Mouse (Mus musculus) ES-Bruce4 (cell line): ENCODE data around the gene Erbb4. TPM values are rescaled to one million over a fixed set of nuclear protein-coding genes. Genes with fewer than 3 reads are reported as not detected.

Experiments
- H3K27ac ChIP-seq: 2 replicates; pipeline ENCODE4 v1.5.1; 2012; ENCODE audit warnings: low read length, inconsistent platforms; ENCODE audit not compliant: insufficient read depth
- H3K27me3 ChIP-seq: 2 replicates; pipeline ENCODE4 v1.6.1; 2012; ENCODE audit warnings: mild to moderate bottlenecking, low read length, inconsistent platforms; ENCODE audit not compliant: control insufficient read depth, poor library complexity, insufficient read depth, severe bottlenecking
- H3K36me3 ChIP-seq: 2 replicates; pipeline ENCODE4 v1.6.1; 2012; ENCODE audit warnings: inconsistent platforms, mild to moderate bottlenecking, low read length, moderate library complexity; ENCODE audit not compliant: control insufficient read depth, poor library complexity, insufficient read depth, severe bottlenecking
- H3K4me1 ChIP-seq: one replicate; pipeline ENCODE4 v1.8.1; 2011; ENCODE audit warnings: low read length; ENCODE audit not compliant: control insufficient read depth, insufficient read depth
- H3K4me3 ChIP-seq: 2 replicates; pipeline ENCODE4 v1.5.1; 2011; ENCODE audit warnings: low read depth, mild to moderate bottlenecking, low read length
- H3K9ac ChIP-seq: 2 replicates; pipeline ENCODE4 v1.6.1; 2012; ENCODE audit warnings: low read depth, mild to moderate bottlenecking, inconsistent platforms; ENCODE audit not compliant: poor library complexity, severe bottlenecking
- H3K9me3 ChIP-seq: replicated peaks from 2 replicates; pipeline ENCODE4 v1.6.1; 2012; ENCODE audit warnings: mild to moderate bottlenecking, low read length, inconsistent platforms; ENCODE audit not compliant: control insufficient read depth, poor library complexity, insufficient read depth, severe bottlenecking
- CTCF ChIP-seq: IDR thresholded peaks from one replicate; pipeline ENCODE4 v1.8.1; 2011; ENCODE audit warnings: low read depth, low read length
- EP300 ChIP-seq: IDR thresholded peaks from 2 replicates; pipeline ENCODE4 v1.6.1; 2011; ENCODE audit warnings: low read depth, low read length; ENCODE audit not compliant: insufficient read depth
- POLR2A ChIP-seq: IDR thresholded peaks from one replicate; pipeline ENCODE4 v1.8.1; 2011; ENCODE audit warnings: low read length; ENCODE audit not compliant: insufficient read depth
- polyA plus RNA-seq: library from polyadenylated mRNA; stranded (reverse); fragments of >200 nt; gene quantifications from 2 replicates; pipeline ENCODE4 v1.2.4, GENCODE M21; 2011; ENCODE audit warnings: low read depth; ENCODE audit not compliant: missing spikeins, insufficient read depth, insufficient read length

The Erbb4 gene
- 0.88 and 0.90 TPM in 2 replicates for polyA plus RNA-seq

DNA sequence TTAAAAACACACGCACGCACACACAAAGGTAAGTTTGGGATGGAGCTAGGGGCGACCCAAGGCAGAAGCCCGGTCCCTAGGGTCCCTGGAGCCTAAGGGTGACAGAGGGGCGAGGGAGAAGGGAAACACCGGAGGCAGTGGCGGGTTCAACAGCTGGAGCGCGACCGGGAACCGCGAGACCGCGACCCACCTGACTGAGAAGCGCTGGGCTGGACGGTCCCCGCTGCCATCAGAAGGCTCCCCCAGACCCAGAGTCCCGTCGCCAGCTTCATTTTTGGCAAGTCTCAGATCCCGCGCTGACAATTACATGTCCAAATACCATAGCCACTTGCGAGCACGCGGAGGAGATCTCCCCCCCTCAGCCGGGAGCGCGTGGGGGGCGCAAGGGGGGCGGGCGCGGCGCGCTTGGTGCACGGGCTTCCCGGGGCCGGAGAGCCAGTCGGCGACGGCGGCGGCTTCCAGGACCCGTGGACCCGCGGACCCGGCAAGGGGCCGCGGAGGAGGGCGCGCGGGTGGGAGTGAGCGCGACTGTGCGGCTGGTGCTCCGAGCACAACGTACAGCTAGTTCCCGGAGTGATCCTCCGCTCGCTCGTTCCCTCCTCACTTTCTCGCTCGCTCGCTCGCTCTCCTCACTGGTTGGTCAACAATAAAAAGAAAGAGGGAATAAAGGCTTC, at the start of gene Erbb4:
Gene Erbb4, minus strand, starts transcription at position 575 of the 674 bp plus-strand sequence.
- Histone ChIP-seq H3K4me1 (no peaks in the 10 kb centered on the region), H3K9ac (peak within 1 kb of the TSS; percentile 60; the same call in 1 of the 2 replicates), H3K36me3 (no peaks in the 10 kb centered on the region), H3K4me3 (peak within 1 kb of the TSS; percentile 75), H3K27ac (no peak within 1 kb of the TSS), H3K9me3 (no peaks in the 10 kb centered on the region), H3K27me3 (peaks cover 16% of the 10 kb centered on the region)
- no peak for TF ChIP-seq POLR2A
- TF ChIP-seq EP300 = no peak
- no peak for TF ChIP-seq CTCF

DNA sequence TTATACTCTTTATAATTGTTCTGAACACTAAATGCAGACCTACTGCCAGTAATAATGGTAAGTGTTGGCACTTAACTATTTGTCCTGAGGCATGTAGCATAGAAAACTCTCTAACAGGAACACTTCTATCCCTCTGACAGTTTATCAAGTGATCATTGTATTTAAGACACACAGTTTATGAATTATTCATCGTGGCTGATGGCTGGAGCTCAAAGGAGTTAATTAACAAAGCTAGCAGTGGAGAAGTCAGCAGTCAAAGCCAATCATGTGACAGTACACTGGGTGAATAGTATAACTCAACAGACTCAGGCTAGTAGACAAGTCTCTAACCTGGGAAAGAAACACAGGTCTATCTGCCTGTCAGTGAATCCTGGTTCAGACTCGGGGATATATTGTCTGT, 49.5 kb upstream of the Erbb4 start:
- no peaks in the 10 kb centered on the region for H3K9me3 ChIP-seq
- H3K4me3 ChIP-seq = no peak overlapping the region
- H3K27ac ChIP-seq = no peak overlapping the region
- TF ChIP-seq EP300 = no peak
- no peak for TF ChIP-seq POLR2A
- TF ChIP-seq CTCF = no peak
- H3K4me1 ChIP-seq = no peaks in the 10 kb centered on the region
- H3K9ac ChIP-seq = no peak overlapping the region
- H3K36me3 ChIP-seq = no peaks in the 10 kb centered on the region
- H3K27me3 ChIP-seq = no peaks in the 10 kb centered on the region

- Histone ChIP-seq H3K27ac (no peak overlapping the region), H3K4me1 (no peaks in the 10 kb centered on the region), H3K4me3 (no peak overlapping the region), H3K9ac (no peak overlapping the region), H3K9me3 (no peaks in the 10 kb centered on the region), H3K36me3 (no peaks in the 10 kb centered on the region), H3K27me3 (no peaks in the 10 kb centered on the region)
- TF ChIP-seq CTCF (no peak), EP300 (no peak), POLR2A (no peak)
Measured at GRCm38 (mm10) chr1:69141341-69141740, 33.5 kb upstream of the Erbb4 start.

DNA sequence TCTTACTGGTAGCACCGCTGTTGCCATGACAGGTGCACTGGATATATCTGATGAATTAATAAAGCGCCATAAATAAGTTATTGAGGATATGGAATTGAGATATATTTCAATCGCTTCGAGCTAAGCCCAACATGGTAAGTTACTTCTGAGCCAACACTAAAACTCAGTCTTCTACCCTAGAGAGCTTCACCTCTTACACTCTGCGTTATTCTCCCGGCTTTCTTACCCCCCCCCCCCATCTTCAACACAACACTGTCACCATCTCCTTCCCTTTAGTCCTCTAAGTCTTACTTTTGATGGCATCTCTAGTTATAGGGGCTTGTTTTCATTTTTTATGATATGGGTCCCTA, 31.6 kb upstream of the Erbb4 start:
- TF ChIP-seq POLR2A (no peak), EP300 (no peak), CTCF (no peak)
- Histone ChIP-seq H3K27ac (no peak overlapping the region), H3K27me3 (no peaks in the 10 kb centered on the region), H3K36me3 (no peaks in the 10 kb centered on the region), H3K4me3 (no peak overlapping the region), H3K9ac (no peak overlapping the region), H3K9me3 (no peaks in the 10 kb centered on the region), H3K4me1 (no peaks in the 10 kb centered on the region)

- H3K27ac ChIP-seq = no peak overlapping the region
- no peak overlapping the region for H3K9ac ChIP-seq
- TF ChIP-seq CTCF (no peak), POLR2A (no peak), EP300 (no peak)
Measured at GRCm38 (mm10) chr1:69138856-69139518, 31.1 kb upstream of the Erbb4 start.

DNA sequence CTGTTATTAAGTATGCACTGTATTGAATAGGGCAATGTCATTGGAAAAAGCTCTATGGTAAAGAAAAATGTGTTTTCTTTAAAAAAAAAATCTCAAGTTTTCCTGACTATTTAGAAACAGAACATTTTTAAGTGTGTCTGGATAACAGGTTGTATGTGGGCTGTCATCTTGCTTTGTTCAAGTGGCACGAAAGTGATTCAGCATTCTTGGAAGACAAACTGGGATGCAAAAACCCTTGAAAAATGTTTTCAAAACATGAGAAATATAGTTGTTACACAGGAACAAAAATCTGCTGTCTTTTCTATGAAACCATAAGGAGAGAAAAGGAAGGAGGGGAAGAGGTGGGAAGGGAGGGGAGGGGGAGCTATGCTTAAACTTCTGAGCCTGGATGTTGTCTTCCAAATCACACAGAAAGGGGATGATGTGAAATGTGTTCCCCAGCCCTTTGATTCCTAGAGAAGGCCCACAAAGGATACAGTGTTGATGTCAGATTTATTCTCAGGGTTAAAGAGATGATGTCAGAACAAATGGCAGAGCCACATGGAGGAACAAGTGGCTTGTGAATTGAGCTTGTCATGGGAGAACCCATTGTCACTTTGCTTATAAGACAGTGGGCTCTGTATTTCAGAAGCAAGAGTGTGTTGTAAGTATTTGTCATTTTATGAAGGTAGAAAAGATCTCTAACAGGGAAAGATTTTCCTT, 16.4 kb upstream of the Erbb4 start:
- TF ChIP-seq CTCF = no peak
- no peak for TF ChIP-seq POLR2A
- TF ChIP-seq EP300 = no peak
- Histone ChIP-seq H3K36me3 (no peaks in the 10 kb centered on the region), H3K4me1 (no peaks in the 10 kb centered on the region), H3K4me3 (no peak overlapping the region), H3K9ac (no peak overlapping the region), H3K9me3 (no peaks in the 10 kb centered on the region), H3K27ac (no peak overlapping the region), H3K27me3 (no peaks in the 10 kb centered on the region)

More at GRCm38 (mm10) chr1:69138856-69139518, 31.1 kb upstream of the Erbb4 start:
- H3K4me1 ChIP-seq = no peaks in the 10 kb centered on the region
- no peaks in the 10 kb centered on the region for H3K36me3 ChIP-seq
- no peak overlapping the region for H3K4me3 ChIP-seq
- H3K9me3 ChIP-seq = no peaks in the 10 kb centered on the region
- H3K27me3 ChIP-seq = no peaks in the 10 kb centered on the region
